In genomic region chr5:137677859-137678258, GRCm38 (mm10) we compare ENCODE assay signal across 16 mouse cellular contexts. TPM values are rescaled to one million over a fixed set of nuclear protein-coding genes. Genes with fewer than 3 reads are reported as not detected.
"Had no signal": no experiment of that assay in that cellular context is flagged by ENCODE, and none has a peak within 500 bp of the region (broad histone marks: within the 10 kb centered on the region; RNA-seq: fewer than 3 reads in every experiment).

No protein-coding gene starts in this region.

- H3K27ac ChIP-seq: kidney, postnatal 0 days; limb, embryonic 10.5 days; limb, embryonic 13.5 days; liver, embryonic 14.5 days had no signal

- H3K9me3 ChIP-seq: limb, embryonic 10.5 days; limb, embryonic 13.5 days had no signal

- DNase-seq: kidney, adult 2 months; lung, adult 2 months; lung, postnatal 14 days; lung, postnatal 4 days; midbrain, embryonic 14.5 days; thymus, adult 18-20 months; thymus, postnatal 36 days had no signal

- H3K4me2 ChIP-seq: limb, embryonic 13.5 days; midbrain, embryonic 11.5 days had no signal

- H3K9ac ChIP-seq: limb, embryonic 13.5 days; liver, embryonic 14.5 days had no signal

- ATAC-seq: inflammation-experienced regulatory T-cells, adult 6 months; intestine, postnatal 0 days had no signal

- H3K4me3 ChIP-seq: limb, embryonic 10.5 days; limb, embryonic 13.5 days had no signal

- H3K27me3 ChIP-seq: limb, embryonic 13.5 days had no signal

RNA-seq across cellular contexts. Expression of gene Irs3, which starts 32.3 kb away (rescaled TPM):
- total RNA-seq: megakaryocyte progenitor cell, adult 5-6 weeks; midbrain, postnatal 0 days had no signal
- polyA plus RNA-seq: inflammation-experienced regulatory T-cells, adult 6 months; midbrain, embryonic 14.5 days had no signal
